Mouse (Mus musculus): ENCODE data around the gene Ints5.

The Ints5 gene

DNA sequence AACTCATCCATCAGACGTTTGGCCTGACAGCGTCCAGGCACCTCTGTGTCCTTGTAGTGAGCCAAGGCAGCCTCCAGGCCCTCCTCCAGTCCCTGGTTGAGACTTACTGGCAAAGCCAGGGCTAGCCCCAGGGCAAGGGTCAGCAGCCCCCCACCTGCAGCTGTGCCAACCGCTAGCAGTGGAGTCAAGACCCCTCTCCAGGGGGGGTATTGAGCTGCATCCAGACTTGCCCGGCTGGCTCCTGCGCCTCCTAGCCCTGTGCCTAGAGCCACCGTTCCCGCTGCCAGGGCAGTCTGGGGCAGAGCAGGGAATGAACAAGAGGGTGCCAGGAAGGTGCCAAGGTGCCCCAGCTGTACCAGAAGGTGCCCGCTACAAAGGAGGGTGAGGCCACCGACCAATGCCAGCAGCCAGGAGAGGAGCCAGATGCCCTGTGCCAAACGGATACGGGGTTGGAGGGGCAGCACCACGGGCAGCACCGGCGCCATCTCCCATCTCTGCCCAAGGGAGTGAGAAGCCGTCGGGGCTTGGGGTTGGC is 36.0 kb downstream of the Ints5 start:
- DNase-seq (ENCODE audit: low read depth, low spot score), result no peak

DNA sequence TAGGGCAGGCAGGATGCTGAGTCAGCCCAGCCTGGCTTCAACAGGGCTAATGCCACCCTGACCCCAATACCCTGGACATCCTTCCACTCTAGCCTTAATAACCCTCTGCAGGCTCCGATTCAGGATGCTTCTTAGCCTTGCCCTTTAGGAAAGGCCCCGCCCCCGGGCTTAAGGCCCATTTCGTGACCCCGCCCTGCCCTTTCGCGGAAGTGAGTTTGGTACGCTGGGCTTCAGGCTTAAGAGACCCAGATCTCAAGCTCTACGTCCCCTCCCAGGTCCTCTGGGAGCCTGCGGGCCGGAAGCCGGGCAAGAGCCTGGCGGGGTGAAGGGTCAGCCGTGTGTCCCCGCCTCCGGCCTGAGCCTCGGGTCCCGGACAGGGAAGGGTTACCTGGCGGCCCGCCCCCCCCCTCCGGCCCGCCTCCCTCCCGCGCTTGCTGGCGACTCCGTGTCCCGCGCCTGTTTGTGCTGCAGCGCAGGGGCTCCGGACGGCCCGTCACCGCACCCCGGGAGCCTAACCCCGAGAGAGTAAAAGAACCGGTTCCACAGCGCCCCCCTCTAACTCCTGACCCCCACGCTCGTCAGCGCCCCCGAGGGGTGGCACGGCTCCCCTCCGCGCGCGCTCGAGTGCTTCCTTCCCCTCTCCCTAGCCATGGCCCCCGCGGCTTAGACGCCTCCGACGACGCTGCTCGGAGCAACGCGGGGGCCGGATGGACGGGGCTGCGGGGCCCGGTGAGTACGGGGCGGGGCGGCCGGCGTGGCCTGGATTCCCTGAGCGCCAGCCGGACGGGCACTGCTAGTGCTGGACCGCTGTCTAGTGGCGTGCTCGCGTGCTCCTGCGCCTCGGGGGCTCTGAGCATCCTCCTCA is 36.7 kb downstream of the Ints5 start, which contains the start of the genes Rom1 and Eml3:
TSS of gene Rom1 (minus strand) at position 133 of the 865 bp plus-strand sequence.
TSS of gene Eml3 (plus strand) at position 329 of the 865 bp plus-strand sequence.
- no peak for DNase-seq (ENCODE audit: low read depth, low spot score)

DNA sequence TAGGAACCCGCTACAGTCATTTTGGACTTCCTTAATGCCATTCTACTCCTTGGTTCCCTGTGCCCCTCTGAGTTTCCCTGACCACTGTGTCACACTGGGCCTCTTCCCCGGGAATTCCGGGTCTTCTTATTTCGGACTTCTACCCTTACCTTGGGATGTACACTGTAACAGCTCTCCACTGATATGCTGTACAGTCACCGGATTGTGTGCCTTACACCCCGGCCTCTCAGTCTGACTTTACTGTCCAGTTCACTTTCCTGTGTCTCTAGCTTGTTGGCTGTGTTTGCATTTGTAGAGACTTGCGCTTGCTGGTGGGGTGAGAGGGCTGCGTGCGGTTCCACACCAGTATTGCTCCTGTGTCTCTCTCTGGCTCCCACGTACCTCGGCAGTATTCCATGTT is 37.3 kb downstream of the Ints5 start:
- no peak for DNase-seq (ENCODE audit: low read depth, low spot score)

DNA sequence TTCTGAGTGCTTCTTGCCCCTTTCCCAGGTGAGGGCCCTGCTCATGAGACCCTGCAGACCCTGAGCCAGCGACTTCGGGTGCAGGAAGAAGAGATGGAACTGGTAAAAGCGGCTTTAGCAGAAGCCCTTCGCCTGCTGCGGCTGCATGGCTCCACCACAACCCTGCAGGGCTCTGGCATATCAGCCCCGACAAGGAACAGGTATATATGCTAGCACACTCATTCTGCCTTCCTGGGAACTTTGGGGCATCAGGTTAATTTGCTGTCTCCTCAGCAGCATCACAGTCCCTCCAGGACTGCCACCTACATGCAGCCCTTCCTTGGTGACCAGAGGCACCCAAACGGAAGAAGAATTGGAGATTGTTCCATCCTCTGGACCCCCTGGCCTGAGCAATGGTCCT is 38.0 kb downstream of the Ints5 start:
- no peak for DNase-seq (ENCODE audit: low read depth, low spot score)

DNA sequence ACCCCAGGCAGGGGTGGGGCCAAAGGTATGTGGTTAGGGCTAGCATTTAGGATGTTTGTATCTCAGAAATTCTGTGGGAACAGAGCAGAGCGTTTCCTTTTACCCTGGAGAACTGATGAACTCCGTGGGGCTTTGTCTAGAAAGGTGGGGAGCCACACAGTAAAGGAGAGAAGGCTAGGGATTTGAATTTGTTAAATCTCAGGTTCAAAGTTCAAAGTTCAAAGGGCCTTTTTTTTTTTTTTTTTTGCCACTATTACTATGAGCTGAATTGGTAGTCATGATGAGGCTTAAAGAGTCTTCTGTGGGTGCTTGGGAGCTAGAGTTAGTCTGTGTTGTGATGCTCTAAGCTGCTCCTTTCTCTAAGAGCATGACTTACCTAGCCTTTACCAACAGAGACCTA is 43.9 kb downstream of the Ints5 start:
- no peak for DNase-seq (ENCODE audit: low read depth, low spot score)

DNA sequence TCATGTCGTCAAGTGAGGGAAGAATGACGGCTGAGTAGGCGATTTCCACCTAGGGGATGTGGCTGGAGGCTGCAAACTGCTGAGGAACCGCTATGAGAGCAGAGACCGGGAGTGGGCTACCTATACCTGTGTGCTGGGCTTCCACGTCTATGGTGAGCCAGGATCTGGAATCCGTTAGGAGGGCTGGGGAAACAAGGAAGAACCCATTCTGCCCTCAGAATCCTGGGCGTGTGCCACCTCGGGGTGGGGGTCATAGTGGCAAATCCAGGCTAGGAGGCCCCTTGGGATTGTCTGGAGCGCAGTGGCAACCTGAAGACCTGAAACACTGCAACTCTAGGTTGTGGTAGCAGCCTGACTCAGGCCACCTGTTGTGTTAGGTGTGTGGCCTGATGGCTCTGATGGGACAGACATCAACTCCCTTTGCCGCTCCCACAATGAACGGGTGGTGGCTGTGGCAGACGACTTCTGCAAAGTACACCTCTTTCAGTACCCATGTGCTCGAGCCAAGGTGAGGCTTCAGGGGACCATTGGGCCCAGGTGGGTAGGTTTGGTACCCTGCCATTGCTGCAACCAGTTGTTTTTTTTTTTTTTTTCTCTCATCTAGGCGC is 47.8 kb downstream of the Ints5 start:
- no peak for DNase-seq (ENCODE audit: low read depth, low spot score)

DNA sequence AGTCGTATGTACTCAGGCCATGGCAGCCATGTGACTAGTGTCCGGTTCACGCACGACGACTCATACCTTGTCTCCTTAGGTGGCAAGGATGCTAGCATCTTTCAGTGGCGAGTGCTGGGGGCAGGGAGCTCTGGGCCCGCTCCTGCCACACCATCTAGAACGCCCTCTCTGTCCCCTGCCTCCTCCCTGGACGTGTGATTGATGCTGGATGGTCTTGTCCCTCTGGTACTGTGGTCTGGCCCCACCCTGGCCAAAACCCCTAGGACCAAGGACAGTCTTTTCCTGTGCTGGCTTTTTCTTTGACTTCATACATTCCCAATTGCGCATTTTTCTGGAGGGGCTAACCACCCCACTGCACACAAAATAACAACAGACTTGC is 48.3 kb downstream of the Ints5 start:
- no peak for DNase-seq (ENCODE audit: low read depth, low spot score)

DNA sequence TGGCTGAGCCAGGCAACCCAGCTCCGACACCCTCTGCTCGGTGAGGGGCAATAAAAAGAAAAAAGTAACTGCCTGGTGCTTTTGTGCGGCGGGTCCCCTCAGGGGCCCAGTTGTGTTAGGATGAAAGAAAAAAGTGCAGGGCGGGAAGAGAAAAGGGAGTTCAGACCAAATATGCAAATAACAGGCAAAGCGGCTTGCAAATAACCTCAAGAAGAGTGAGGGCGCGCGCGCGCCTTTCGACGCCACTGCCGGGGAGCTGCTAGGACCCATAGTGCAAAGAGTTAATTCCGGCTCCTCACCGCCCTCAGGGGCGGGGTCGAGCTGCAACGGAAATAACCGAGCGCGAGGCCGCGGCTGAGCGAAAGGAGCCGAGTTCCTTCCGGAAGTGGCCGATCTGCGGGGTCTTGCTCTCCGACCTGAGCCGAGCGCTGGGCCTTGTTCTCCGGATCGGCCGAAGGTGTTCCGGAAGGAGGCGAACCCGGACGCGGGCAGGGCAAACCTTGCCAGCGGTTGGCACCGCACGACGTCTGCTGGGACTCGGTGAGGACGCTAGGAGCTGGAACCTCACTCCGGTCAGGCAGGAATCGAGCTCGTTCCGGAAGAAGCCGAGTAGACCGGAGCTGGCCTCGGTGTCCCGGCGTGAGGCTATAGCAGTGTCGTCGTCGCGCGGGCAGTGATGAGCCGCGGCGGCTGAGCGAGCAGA is 48.9 kb downstream of the Ints5 start, which contains the start of gene Mta2:
TSS of gene Mta2 (plus strand) at position 361 of the 703 bp plus-strand sequence.
- DNase-seq (ENCODE audit: low read depth, low spot score), result peak; percentile 89

DNA sequence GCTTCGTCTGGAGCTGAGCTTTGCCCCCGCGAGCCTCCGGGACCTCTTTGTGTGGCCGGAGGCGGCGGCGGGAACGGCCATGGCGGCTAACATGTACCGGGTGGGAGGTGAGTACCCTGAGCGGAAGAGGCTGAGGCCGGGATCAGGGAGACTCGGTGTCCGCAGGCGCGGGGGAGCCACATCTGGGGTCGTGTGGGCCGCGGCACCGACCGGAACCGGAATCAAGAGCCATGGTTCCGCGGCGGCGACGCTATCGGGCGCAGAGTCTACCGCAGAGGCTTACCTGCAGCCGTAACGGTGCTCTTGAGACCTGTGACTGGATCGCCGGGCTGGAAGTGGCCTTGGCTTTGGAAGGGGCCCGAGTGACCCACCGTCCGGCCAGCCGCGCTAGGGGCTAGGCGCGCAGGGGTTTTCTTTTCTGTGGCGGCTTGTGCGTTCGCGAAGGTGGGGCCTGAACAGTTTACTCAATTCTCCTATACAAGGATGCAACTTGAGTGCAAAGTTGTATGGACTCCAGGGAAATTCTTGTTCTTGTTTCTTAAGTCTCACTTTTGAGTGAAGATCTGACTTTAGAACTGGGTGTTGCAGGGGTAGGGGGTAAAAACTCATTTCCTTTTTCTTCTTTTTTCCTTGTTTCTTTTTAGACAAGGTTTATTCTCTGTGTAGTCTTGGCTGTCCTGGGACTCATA is 49.6 kb downstream of the Ints5 start:
- no peak for DNase-seq (ENCODE audit: low read depth, low spot score)

DNA sequence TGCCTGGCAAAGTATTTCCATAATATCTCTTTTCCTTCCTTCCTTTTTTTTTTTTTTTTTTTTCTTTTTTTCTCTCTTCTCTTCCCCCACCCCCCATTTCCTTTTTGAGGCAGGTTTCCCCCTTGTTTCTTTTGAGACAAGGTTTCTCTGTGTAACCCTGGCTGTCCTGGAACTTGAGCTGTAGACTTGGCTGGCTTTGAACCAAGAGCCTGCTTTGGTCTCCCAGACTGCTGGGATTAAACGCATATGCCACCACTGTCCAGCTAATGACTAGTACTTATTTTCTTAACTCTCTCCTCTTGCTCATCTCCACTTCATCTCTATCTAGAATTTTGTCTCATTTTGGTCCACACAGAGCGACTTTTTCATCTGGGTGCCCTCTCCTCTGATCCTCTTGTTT is 50.2 kb downstream of the Ints5 start:
- DNase-seq (ENCODE audit: low read depth, low spot score), result no peak

DNA sequence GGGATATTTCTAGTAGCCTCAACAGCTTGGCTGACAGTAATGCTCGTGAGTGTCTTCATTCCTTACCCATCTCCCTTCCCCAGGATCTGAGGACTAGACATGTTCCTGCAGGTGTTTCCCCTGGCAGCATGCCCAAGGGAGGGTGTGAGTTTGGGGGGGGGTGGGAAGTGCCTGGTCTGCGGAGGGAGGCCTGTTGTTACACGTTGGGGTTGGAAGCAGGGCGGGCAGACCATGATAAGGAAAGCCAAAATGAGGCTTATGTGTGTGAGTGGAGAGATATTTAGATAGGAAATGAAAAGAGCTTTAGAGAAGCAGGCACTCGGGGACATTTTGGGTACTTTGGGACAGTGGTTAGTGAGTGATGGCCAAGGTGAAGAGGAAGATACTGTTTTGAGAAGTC is 51.3 kb downstream of the Ints5 start:
- no peak for DNase-seq (ENCODE audit: low read depth, low spot score)

DNA sequence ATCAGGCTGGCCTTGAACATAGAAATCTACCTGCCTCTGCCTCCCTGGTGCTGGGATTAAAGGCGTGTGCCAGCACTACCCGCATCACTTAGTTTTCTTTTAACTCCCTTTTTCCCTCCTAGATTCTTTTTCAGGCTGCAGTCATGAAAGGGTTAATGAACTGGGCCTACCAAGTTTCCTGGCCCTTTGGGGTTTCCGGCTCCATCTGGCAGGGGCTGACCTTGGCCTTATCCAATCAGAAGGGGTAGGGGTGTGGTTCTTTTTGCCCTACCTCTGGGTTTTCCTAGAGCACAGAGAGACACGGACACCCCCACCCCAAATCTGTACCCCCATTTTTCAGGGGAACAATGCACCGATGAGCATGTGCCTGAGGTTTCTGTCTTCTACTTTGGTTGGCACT is 51.9 kb downstream of the Ints5 start:
- DNase-seq (ENCODE audit: low read depth, low spot score), result no peak

DNA sequence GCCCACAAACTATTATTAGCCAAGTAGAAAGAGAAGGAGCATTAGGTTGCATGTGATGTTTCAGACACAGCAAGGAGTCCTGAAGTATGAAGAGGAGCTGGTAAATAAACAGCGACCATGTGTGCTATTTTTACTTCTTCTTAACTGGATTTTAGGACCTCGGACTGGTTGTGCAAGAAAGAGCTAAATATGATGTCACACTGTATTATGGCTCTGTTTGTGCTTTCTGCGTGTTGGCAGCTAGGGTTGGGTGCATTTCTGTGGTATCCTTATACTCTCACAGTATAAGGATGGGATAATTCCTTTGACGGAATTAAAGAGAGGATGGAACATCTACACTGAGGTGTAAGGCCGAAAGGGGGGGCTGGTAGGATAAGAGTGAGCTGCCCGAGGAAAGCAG is 52.4 kb downstream of the Ints5 start:
- no peak for DNase-seq (ENCODE audit: low read depth, low spot score)

DNA sequence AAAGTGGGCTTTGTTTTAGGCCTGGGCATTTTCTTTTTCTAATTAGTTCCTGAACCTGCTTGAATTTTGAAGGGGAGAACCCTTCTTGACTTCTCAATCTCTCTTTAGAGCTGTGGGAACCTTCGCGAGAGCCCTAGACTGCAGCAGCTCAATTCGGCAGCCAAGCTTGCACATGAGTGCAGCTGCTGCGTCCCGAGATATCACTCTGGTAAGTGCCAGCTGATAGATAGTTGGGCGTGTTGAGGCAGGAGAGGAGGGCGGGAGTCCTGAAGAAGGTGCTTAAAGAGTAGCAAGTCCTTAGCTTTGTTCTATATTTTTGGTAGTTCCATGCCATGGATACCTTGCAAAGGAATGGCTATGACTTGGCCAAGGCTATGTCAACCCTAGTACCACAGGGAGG is 54.1 kb downstream of the Ints5 start:
- no peak for DNase-seq (ENCODE audit: low read depth, low spot score)

All from WW6 (cell line).